Mouse (Mus musculus) liver, postnatal 0 days (tissue): Measurements from ENCODE around the gene Ccna2.

Experiments used
- CTCF ChIP-seq: sonication (generic); IDR thresholded peaks from 2 replicates; pipeline ENCODE4 v1.5.1; 2016; ENCODE audit warnings: antibody characterized with exemption, low read depth
- EP300 ChIP-seq: IDR thresholded peaks from 2 replicates; pipeline ENCODE4 v1.6.1; 2016; ENCODE audit warnings: antibody characterized with exemption, low read depth, mild to moderate bottlenecking

- TF ChIP-seq EP300, result no peak
- TF ChIP-seq CTCF, result no peak
Observed at GRCm38 (mm10) chr3:36552406-36553047, 19.4 kb downstream of the Ccna2 start, which contains the start of gene Exosc9.
